Mouse (Mus musculus) Patski (cell line): ENCODE results near the gene Olfr111. TPM values are rescaled to one million over a fixed set of nuclear protein-coding genes. Genes with fewer than 3 reads are reported as not detected.
"Not testable (repeated sequence)": the region's sequence is repeated elsewhere in the genome, so short reads cannot be mapped to it uniquely, and the experiment has no call there.

Experiments
- ATAC-seq: fragments of 100-300 bp; one replicate; pipeline ENCODE4 v1.8.0; 2021
- CTCF ChIA-PET: fragments of 350-600 bp; sonication (Branson Sonifier 250); formaldehyde crosslinking; loops from one replicate; lab custom pipeline; 2022; ENCODE audit warnings: inconsistent platforms; lab: Charles Lee
- POLR2A ChIA-PET: fragments of 350-600 bp; sonication (Branson Sonifier 250); formaldehyde crosslinking; loops from one replicate; lab custom pipeline; 2022; ENCODE audit warnings: antibody characterized with exemption, inconsistent platforms; lab: Charles Lee
- DNase-seq: peaks from one replicate; pipeline ENCODE4 v3.0.0-alpha.2; 2011; ENCODE audit warnings: low read depth, low spot score
- H3K27me3 ChIP-seq: fragments of 371-371 bp; one replicate; pipeline ENCODE4 v1.5.1; 2021
- CTCF ChIP-seq: fragments of 100-300 bp; IDR thresholded peaks from one replicate; pipeline ENCODE4 v1.5.1; 2021
- in situ Hi-C: fragments of 300-500 bp; cut with MboI; formaldehyde crosslinking; loops from 3 replicates; pipeline ENCODE4 v1.11.1; 2018; ENCODE audit warnings: low pct_unique_long_range_greater_than_20kb, mixed read lengths
- polyA plus RNA-seq: library from polyadenylated mRNA; unstranded; gene quantifications from one replicate; pipeline ENCODE4 v1.2.3, GENCODE M21; 2021

Olfr111 gene
- polyA plus RNA-seq, result not detected

DNA sequence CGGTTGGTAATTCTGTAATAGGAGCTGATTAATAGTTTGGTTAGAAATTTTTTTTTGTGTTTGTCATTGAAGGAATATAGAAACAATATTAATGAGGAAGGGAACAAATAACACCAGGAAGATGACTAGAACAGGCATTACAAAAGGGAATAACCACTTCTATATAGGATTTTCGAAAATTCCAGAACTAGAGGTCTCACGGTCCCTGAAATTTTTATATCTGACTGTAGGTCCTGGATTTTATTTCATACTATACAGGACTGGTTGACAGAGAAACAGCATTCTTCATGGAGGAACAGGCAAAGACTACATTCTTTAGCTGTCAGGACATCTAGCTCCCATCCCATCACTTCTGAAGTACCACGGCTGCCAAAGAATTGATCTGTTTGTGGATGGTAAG lies at the start of gene Olfr111:
Gene Olfr111, plus strand, starts transcription at position 301 of the 400 bp plus-strand sequence.
- no peak for DNase-seq
- ATAC-seq, result no peak
- in situ Hi-C loops, result no loop called here
- no peaks in the 10 kb centered on the region for H3K27me3 ChIP-seq
- ChIA-PET CTCF (no interaction called here), POLR2A (no interaction called here)
- no peak for TF ChIP-seq CTCF

DNA sequence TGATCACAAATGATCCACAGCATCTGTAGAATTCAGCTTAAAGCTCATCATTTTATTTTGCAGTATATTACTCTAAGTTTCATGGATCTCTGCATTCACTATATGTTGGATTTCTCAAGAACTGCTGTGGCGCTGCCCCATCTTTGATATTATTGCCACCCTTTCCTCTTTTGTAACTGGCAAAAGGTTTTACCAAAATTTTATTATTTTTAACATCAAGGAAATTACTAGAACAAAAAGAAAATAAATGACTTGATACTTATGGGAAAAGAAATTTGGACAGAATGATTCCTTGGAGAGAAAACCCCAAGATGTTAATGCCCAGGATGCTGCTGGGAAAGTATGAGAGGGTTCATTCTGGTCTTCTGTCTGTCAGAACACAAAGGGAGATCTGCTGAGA lies 49.2 kb upstream of the Olfr111 start, which contains the start of gene Olfr109:
Gene Olfr109, plus strand, starts transcription at position 301 of the 400 bp plus-strand sequence.
- ATAC-seq (no peak), DNase-seq (no peak)
- POLR2A ChIA-PET, result no interaction called here
- CTCF ChIA-PET, result no interaction called here
- no peaks in the 10 kb centered on the region for H3K27me3 ChIP-seq
- in situ Hi-C loops, result no loop called here
- no peak for TF ChIP-seq CTCF

DNA sequence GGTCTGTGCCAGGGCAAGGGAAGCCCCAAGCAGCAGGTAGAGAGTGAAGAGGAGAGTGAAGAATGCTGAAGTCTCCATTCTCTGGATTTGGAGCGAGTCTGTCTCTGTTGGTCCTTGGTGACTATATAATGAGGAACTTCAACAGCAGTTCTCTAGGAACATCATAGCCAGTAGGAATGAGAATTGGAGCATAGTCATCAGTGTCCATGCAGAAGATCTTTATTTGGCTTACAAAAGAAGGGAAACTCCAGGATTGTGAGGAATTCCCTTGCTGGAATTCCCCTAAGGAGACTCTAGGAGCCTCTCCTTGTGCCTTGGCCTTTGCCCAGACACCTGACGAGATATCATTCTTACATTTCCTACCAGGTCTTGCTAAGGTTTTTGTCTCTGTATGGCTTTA lies 24.4 kb upstream of the Olfr111 start, which contains the start of gene H2-M2:
Gene H2-M2, minus strand, starts transcription at position 101 of the 400 bp plus-strand sequence.
- ChIA-PET POLR2A (no interaction called here), CTCF (no interaction called here)
- no peaks in the 10 kb centered on the region for H3K27me3 ChIP-seq
- in situ Hi-C loops, result no loop called here
- no peak for TF ChIP-seq CTCF
- DNase-seq (no peak), ATAC-seq (no peak)

DNA sequence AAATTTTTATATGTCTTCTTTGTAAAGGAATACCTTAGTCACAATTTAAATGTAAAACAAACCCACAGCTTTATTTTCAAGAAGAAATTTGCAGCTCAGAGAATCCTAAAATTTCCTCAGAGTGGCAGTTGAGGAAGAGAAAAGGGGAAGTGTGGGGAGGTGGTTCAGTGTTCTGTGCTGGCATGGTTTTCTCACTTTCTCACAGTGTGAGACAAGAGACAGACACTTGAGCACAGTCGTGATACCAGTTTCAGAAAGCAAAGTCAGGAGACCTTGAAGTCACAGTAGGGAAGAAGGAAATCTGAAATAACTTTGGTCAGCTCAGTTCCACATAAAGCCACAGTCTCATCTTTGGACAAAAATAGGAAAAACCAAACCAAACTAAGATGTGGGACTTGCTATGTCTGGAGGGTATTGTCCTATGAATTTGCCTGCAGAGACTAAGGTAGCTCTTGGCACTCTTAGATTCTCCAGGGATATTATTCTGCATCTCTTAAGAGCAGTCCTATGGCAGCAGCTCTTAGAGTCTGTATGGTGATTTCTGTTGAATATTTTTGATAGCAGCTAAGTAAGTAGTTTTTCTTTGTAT lies 15.8 kb upstream of the Olfr111 start, which contains the start of gene Olfr110:
Gene Olfr110, plus strand, starts transcription at position 539 of the 589 bp plus-strand sequence.
- ChIA-PET POLR2A (no interaction called here), CTCF (no interaction called here)
- ATAC-seq, result no peak
- no peak for DNase-seq
- no peaks in the 10 kb centered on the region for H3K27me3 ChIP-seq
- TF ChIP-seq CTCF, result no peak
- in situ Hi-C loops, result no loop called here

DNA sequence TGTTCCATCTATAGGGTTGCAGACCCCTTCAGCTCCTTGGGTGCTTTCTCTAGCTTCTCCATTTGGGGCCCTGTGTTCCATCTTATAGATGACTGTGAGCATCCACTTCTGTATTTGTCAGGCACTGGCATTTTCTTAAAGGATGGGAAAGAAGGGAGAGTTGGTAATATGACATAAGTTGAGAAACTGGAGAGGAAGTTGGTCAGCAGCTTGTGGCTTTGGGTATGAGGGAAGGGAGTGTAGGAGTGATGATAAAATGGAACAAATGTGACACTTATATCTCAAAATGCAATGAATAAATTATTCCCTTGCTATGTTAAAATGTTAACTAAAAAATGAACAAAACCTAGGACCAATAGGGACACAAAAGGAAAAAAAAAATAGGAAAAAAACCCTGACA lies 16.8 kb downstream of the Olfr111 start:
- DNase-seq, CTCF ChIA-PET, H3K27me3 ChIP-seq, POLR2A ChIA-PET, ATAC-seq, in situ Hi-C loops: not testable (repeated sequence)

DNA sequence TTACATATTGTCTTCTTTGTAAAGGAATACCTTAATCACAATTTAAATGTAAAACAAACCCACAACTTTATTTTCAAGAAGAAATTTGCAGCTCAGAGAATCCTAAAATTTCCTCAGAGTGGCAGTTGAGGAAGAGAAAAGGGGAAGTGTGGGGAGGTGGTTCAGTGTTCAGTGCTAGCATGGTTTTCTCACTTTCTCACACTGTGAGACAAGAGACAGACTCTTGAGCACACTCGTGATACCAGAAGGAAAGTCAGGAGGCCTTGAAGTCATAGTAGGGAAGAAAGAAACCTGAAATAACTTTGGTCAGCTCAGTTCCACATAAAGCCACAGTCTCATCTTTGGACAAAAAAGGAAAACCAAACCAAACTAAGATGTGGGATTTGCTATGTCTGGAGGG lies 17.6 kb downstream of the Olfr111 start:
- CTCF ChIA-PET, result interaction anchor here (1.4 kb wide), 1 partner anchor 9 kb away, joined by 3 read pairs; no protein-coding TSS in a partner anchor
- H3K27me3 ChIP-seq, in situ Hi-C loops, ATAC-seq, DNase-seq, POLR2A ChIA-PET: not testable (repeated sequence)

DNA sequence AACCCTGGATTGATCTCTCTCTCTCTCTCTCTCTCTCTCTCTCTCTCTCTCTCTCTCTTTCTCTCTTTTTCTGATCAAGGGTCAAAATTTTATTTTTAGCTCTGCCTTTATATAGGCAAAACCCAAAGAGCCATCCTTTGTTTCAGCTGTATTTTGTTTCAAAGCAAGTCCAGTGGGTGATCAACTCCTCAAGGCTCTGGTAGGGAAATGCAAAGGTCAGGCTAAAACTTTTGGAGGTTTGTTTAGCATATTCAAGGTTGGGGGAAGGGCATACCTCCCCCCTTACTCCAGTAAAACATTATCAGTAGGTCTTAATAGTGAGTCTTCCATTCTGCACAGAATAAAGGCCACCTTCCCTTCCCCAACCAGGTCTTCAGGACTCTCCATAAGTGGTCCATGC lies 27.3 kb downstream of the Olfr111 start:
- no peak for ATAC-seq
- no peaks in the 10 kb centered on the region for H3K27me3 ChIP-seq
- no peak for TF ChIP-seq CTCF
- CTCF ChIA-PET, result interaction anchor here (1.1 to 1.4 kb wide), 2 partner anchors 10 to 13 kb away, joined by 3 to 4 read pairs; no protein-coding TSS in a partner anchor
- POLR2A ChIA-PET, result no interaction called here
- no peak for DNase-seq
- in situ Hi-C loops, result no loop called here

DNA sequence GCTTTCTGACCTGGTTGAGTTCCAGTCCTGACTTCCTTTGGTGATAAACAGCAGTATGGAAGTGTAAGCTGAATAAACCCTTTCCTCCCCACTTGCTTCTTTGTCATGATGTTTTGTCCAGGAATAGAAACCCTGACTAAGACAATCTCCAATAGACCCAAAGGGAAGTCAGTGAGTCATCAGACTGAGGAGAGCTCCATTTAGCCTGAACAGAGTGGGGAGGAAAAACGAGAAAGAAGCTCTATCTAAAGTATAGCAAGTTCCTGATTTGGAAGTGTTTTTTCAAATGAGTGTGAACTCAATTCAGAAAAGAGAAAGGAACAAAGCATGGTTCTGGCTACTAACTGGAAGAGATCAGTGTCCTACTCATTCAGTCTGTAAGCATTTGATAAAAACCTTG lies 30.6 kb downstream of the Olfr111 start:
- ATAC-seq, POLR2A ChIA-PET, DNase-seq, in situ Hi-C loops, CTCF ChIA-PET, H3K27me3 ChIP-seq: not testable (repeated sequence)

DNA sequence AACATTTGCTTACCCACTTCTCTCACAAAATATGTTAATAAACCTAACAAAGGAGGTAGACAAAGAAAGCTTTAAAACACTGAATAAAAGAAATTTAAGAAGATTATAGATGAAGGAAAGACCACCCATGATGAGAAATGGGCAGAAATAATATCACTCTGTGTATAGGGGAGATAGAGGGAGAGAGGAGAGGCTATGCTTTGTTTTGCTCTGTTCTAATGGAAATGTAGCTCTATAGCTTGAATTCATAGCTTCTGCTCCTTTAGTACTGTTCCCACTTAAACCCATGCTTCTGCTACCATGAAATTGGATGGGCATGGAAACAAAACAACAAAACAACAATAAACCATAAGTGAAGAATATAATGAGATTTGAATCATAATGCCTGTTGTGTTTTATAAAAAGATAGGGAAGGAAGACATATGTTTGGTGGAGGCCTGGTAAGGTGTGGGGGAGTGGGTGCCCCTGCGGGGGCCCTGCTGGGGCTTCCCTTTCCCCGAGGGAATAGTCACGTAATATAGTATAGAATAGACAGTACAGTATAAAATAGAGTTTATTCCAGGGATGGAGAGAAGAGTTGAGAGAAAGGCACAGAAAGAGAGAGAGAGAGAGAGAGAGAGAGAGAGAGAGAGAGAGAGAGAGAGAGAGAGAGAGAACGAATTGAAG lies 33.8 kb downstream of the Olfr111 start:
- in situ Hi-C loops, result no loop called here
- ChIA-PET CTCF (no interaction called here), POLR2A (no interaction called here)
- ATAC-seq (no peak), DNase-seq (no peak)
- no peaks in the 10 kb centered on the region for H3K27me3 ChIP-seq
- TF ChIP-seq CTCF, result no peak

DNA sequence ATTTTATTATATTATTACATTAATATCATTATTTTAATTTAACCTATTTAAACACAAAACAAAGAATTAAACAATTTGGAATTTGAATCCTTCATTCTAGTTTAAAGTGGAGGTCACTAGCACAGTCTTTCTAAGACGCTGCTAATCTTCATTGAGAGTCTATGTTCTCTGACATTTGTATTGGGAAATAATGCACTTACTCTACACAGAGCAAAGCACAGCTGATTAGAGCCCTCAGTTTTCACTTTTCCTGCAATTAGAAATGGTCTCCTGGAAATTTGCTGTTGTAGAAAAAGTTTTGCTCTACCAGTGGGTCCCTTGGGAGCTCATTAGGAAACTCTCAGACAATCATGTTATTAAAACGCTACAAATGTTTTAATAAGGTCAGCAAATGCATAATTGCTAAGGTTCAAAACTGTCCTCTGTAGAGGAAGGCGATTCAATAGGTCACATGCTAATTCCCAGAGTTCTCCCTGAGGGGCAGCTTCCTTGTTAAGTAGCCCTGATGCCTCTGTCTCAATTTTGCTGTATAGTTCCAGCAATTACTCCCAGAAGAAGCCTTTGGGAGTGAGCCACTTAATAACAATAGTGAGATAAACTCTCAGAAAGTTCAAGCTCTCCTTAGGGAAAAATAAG lies 36.1 kb downstream of the Olfr111 start:
- no peak for TF ChIP-seq CTCF
- ChIA-PET POLR2A (no interaction called here), CTCF (no interaction called here)
- DNase-seq (no peak), ATAC-seq (no peak)
- in situ Hi-C loops, result no loop called here
- no peaks in the 10 kb centered on the region for H3K27me3 ChIP-seq
